Mouse (Mus musculus) urinary bladder, postnatal 25 days (tissue): ENCODE results near the gene Fga.

Experiments used
- DNase-seq: peaks from one replicate; pipeline ENCODE4 v3.0.0; 2022; ENCODE audit warnings: low spot score

Fga gene

DNA sequence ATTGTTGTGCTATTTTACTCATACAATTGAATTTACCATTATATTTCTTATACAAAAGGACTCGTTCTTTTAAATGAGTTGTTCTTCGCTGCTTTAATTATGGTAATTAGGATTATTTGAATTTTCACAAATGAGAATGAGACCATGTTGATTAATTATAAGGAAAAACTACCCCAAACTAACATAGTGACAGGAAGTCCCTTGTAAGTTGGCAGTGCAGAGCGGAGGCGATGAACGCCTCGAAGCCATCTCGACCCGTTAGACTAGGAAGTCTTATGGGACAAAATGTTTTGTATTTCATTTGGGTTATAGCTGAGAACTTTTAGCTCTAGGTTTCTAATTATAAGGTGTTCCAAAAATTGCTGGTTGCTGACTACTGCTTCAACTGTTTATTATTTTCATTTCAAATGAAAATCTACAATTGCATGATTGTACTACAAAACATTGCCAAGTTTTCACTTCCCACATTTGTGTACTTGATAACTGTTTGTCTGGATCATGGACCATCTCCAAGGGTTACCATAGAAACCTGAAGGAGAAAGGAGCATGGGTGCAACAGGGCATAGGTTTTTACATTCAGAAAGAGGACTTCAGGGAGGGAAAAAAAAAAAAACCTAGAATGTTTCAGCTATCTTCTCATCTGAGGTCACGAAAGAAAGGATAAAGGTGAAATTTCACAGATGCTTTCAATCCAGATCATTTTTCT, 1.8 kb downstream of the Fga start:
- no peak for DNase-seq

- no peak for DNase-seq
Observed at GRCm38 (mm10) chr3:83030331-83030730, 4.5 kb downstream of the Fga start.

GRCm38 (mm10) chr3:83032746-83033308, 7.0 kb downstream of the Fga start:
- no peak for DNase-seq

DNA sequence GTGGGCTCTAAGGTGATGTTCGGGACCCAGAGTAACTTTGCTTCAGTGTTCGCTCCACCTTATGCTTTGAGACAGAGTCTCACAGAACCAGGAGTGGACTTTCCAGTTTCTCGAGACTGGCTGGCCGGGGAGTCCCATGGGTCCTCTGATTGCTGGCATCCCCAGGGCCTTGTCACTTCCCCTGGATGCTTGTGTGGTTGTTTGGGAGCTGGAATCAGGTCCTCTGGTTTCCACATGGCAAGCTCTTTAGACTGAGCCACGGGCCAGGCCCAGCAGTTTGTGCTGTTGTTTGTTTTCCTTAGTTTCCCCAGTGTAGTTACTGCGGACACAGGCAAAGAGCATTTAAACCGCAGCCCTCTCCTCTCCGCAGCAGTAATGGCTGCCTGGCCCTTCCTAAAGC, 7.9 kb downstream of the Fga start:
- DNase-seq = no peak

- DNase-seq = no peak
Observed at GRCm38 (mm10) chr3:83038865-83039264, 13.0 kb downstream of the Fga start.

DNA sequence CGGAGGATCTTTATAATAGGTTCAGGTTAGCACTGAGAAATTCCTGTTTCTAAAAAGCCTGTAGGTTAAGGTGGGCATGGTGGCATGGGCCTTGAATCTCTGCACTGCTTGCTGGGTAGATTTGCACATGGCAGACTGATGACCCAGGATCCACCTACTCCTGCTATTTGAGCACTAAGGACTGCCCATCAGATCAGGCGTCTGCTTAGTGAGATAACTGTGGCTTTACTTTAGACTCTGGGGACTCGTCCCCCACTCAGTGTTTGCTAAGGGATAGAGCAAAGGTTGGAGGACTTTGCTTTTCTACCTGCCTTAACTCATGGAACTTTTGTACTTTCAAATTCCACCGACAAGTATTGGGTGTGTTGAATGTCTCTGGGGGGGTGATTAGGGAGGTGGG, 13.8 kb downstream of the Fga start:
- no peak for DNase-seq

GRCm38 (mm10) chr3:83042451-83042850, 16.6 kb downstream of the Fga start:
- no peak for DNase-seq

GRCm38 (mm10) chr3:83046649-83047048, 20.8 kb downstream of the Fga start:
- no peak for DNase-seq

GRCm38 (mm10) chr3:83049680-83050079, 23.8 kb downstream of the Fga start, which contains the start of gene Fgb:
TSS of gene Fgb (minus strand) at chr3:83049863.
- no peak for DNase-seq

DNA sequence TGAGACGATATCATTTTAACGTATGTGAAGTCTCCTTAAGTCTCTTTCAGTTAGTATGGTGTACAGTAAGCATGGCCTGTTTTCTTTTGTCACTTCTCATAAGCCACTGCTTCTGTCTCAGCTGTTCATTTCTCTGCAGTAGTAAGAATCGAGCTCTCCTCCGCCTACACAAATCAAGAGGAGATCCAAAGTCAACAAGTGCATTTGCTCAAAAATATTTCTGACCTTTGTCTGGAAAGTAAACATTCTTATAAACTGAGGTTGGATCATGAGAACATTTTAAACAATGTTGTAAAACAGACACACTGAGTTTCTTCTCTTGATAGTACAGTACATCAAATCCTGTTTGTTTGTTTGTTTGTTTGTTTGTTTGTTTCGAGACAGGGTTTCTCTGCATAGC, 24.8 kb downstream of the Fga start:
- DNase-seq = no peak

DNA sequence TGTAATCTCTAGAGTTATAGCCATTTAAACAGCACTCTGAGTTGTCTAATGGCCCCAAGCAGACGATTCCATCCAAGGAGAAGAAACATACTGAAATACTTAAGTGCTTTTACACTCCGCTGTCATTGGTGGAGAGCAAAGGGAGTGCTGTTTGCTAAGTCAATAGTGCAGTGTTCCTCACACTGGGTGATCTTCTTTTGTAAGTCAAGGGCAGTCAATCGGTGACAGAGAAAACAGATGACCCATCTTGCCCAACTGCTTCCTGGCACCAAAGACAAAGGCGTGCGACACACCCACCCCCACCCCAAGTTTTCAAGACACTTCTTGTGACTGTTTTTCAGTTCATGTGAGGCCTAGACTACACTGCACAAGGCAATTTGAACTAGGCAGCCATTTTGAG, 26.2 kb downstream of the Fga start:
- no peak for DNase-seq

DNA sequence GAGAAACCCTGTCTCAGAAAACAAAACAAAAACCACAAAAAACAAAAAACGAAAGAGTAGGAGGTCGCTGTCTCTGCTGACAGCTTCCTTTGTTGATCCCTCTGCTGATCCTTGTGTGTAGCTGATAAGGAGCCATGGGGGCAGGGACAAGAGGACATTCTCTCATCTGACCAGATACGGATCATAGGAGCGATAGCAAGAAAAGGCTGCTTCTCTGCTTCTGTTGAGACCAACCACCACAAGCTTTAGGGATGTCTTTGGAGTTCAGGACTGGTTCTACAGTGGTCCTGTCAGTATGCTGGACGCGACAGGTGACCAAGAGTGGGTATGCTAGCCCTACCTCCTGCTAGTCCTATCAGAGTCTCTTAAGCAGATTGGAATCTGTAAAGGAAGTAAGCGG, 27.2 kb downstream of the Fga start:
- no peak for DNase-seq

DNA sequence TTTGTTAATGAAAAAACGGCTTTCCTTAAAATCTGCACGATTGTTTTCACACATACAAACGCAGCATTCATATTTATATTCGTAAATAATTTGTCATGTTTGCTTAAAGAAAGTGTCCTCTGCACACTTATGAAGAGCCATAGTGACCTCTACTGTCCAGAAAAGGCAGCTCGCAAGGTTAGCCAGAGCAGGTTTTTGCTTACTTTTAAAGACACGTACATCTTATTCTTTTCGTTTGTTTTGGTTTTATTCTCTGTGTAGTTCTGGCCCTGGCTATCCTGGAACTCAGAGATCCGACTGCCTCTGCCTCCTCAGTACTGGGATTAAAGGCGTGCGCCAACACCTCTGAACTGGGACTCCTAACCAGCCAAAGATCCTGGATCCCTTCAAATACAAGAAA, 27.9 kb downstream of the Fga start:
- peak; percentile 6 for DNase-seq

GRCm38 (mm10) chr3:83054759-83055158, 28.9 kb downstream of the Fga start:
- no peak for DNase-seq

DNA sequence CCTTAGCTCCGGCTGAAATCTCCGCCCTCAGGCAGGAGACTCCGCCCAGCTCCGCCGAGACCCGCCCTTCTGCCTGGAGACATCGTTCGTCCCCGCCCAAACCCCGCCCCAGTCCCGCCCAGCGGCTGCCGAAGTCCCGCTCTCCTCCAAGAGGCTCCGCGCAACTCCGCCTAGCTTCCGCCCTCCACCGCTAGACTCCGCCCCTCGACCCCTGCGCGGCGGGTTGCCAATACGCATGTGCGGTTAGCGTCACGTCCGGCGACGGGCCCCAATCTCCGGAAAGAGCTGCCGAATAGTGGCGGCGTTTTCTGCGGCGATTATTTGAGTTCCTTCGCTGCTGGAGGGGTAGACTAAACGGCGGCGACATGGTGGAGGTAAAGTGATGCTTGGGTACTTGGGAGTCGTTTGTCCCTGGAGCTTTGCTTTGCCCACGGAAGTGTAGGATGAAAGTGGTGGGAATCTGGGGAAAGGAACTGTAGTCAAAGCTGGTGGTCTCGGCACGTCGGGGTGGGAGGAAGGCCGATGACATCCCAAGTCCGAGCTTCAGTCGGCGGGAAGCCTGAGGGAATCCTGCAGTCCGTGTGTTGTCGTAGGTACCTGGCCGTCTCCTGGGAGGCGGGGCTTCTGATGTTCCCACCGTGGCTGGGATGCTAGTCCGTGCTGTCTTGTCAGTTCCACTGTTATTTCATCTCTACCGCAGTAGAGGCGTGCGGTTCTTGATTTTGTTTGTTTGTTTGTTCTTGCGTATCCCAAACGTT, 29.6 kb downstream of the Fga start, which contains the start of gene Plrg1:
Gene Plrg1 (plus strand): TSS at position 242 of the 758 bp plus-strand sequence.
- DNase-seq = peak; percentile 99

DNA sequence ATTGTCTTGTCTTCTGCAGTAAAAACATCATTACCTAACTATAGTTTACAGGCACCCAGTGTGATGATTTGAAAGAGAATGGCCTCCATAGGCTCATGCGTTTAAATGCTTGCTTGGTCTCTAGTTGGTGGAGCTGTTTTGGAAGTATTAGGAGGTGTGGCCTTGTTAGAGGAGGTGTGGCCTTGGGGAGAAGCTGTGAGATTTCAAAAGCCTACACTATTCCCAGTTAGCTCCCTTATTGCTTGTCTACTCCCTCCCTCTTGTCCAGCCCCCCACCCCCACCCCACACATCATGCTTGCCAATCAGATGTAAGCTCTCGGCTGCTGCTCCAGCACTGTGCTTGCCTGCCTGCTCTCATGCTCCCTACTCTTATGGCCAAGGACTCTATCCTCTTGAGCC, 31.2 kb downstream of the Fga start:
- DNase-seq = no peak

GRCm38 (mm10) chr3:83067920-83068319, 42.0 kb downstream of the Fga start:
- no peak for DNase-seq

DNA sequence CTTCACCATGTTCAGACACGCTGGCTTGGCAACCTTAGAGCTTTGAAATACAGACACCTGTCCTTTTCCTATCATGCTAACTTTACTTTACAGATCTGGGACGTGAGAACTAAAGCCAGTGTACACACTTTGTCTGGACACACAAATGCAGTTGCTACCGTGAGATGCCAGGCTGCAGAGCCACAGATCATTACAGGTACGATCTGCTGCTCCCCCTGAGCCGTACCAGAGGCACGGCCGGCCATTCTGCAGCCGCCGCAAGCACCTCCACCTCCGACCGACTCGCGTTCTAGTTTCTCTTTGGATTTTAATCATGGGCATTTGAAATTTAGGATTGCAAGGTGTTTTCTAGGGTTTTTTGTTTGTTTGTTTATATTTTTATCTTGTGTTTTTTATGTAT, 43.0 kb downstream of the Fga start:
- DNase-seq = no peak

- no peak for DNase-seq
Observed at GRCm38 (mm10) chr3:83070231-83070630, 44.4 kb downstream of the Fga start.

DNA sequence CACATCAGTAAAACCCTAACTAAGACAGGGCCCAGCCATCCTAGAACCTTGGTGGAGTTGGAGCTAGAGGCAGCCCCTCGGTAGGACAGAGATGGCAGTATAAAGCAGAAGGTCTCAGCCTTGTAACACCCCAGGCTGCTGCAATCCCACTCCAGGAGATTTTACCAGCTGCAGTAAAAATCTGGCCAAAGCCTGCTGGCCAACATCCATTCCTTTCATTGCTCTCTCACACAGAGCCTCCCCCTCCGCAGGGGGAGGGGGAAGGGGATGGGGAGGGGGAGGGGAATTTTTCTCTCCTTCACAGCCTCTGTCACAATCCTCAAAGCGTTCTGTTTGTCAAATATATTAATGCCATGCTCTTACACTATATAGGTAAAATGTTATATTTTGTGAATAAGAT, 50.7 kb downstream of the Fga start:
- DNase-seq = no peak

DNA sequence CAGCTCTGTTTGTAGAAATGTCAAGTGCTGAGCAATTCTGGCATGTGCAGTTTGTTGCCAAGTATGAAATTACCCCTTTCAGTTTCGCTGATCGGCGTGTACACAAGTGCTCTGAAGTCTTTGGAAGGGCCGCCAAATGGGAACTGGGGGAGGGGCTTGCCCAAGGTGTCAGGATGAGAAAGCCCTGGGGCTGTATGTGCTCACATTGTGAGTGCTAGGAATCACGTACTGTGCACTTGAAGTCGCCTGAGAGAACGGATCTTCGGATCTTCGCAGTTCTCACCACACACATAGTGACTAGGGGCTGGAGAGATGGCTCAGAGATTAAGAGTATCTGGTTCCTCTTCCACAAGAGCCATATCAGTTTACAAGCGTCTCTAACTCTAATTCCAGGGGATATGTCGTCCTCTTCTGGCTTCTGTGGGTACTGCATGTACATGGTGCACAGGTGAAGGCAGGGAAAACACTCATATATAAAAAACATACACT, 54.7 kb downstream of the Fga start:
- DNase-seq = peak; percentile 54
